Mouse (Mus musculus) MEL (cell line): ENCODE results near the gene Lrpap1. TPM values are rescaled to one million over a fixed set of nuclear protein-coding genes. Genes with fewer than 3 reads are reported as not detected.

ENCODE experiments used
- DNase-seq: peaks from one replicate; pipeline ENCODE4 v3.0.0; 2011; ENCODE audit warnings: low read depth, low spot score
- H3K27ac ChIP-seq: 2 replicates; pipeline ENCODE4 v1.5.1; 2012; ENCODE audit warnings: low read depth, mild to moderate bottlenecking, control low read depth, low read length, moderate library complexity; ENCODE audit not compliant: control insufficient read depth
- H3K27me3 ChIP-seq, 2 experiments: fragments of 150-350 bp in 1 of 2; sonication (generic) in 1 of 2; 2 replicates each; pipeline ENCODE4 v1.6.1; 2012; ENCODE audit warnings: low read length in 2 of 2, mild to moderate bottlenecking in 2 of 2, improper control_type of control experiment in 1 of 2, moderate library complexity in 1 of 2; ENCODE audit not compliant: insufficient read depth in 2 of 2, control insufficient read depth in 1 of 2
- H3K36me3 ChIP-seq, 2 experiments: 2 replicates each; pipeline ENCODE4 v1.6.1; 2012 to 2014; ENCODE audit warnings: low read length in 2 of 2, improper control_type of control experiment in 1 of 2, inconsistent platforms in 1 of 2, mild to moderate bottlenecking in 1 of 2; ENCODE audit not compliant: insufficient read depth in 2 of 2, control insufficient read depth in 1 of 2
- H3K4me1 ChIP-seq, 2 experiments: fragments of 150-350 bp in 1 of 2; sonication (generic) in 1 of 2; 2 replicates each; pipeline ENCODE4 v1.6.1; 2012; ENCODE audit warnings: low read length in 2 of 2, improper control_type of control experiment in 1 of 2, mild to moderate bottlenecking in 1 of 2; ENCODE audit not compliant: insufficient read depth in 2 of 2, control insufficient read depth in 1 of 2
- H3K4me3 ChIP-seq, 2 experiments: fragments of 150-350 bp in 1 of 2; sonication (generic) in 1 of 2; 2 replicates each; pipeline ENCODE4 v1.5.1; 2012; ENCODE audit warnings: low read depth in 2 of 2, low read length in 2 of 2, mild to moderate bottlenecking in 2 of 2, moderate library complexity in 2 of 2, control low read depth in 1 of 2, improper control_type of control experiment in 1 of 2; ENCODE audit not compliant: control insufficient read depth in 1 of 2, insufficient read depth in 1 of 2
- H3K79me2 ChIP-seq: 2 replicates; pipeline ENCODE4 v1.6.1; 2012; ENCODE audit warnings: mild to moderate bottlenecking, low read length, moderate library complexity; ENCODE audit not compliant: control insufficient read depth, poor library complexity, insufficient read depth
- H3K9ac ChIP-seq: 2 replicates; pipeline ENCODE4 v1.6.1; 2012; ENCODE audit warnings: low read depth, mild to moderate bottlenecking, control low read depth, low read length, moderate library complexity; ENCODE audit not compliant: control insufficient read depth, poor library complexity, severe bottlenecking
- H3K9me3 ChIP-seq: fragments of 150-350 bp; sonication (generic); replicated peaks from 2 replicates; pipeline ENCODE4 v1.6.1; 2012; ENCODE audit warnings: mild to moderate bottlenecking, low read length, improper control_type of control experiment, moderate library complexity; ENCODE audit not compliant: insufficient read depth
- BHLHE40 ChIP-seq: IDR thresholded peaks from 2 replicates; pipeline ENCODE4 v1.6.1; 2012; ENCODE audit warnings: low read depth, mild to moderate bottlenecking, inconsistent platforms, low read length, improper control_type of control experiment, borderline replicate concordance
- CHD2 ChIP-seq: IDR thresholded peaks from 2 replicates; pipeline ENCODE4 v1.6.1; 2011; ENCODE audit warnings: low read length, improper control_type of control experiment
- CTCF ChIP-seq, 3 experiments: IDR thresholded peaks in 2 of 3; conservative IDR thresholded peaks in 1 of 3; 2 replicates each; pipeline ENCODE4 v1.5.1; 2011 to 2012; ENCODE audit warnings: low read length in 3 of 3, low read depth in 2 of 3, mild to moderate bottlenecking in 2 of 3, improper control_type of control experiment in 1 of 3, inconsistent platforms in 1 of 3, mixed read lengths in 1 of 3, moderate library complexity in 1 of 3; ENCODE audit not compliant: control insufficient read depth in 1 of 3, insufficient read depth in 1 of 3, poor library complexity in 1 of 3, severe bottlenecking in 1 of 3
- E2F4 ChIP-seq: IDR thresholded peaks from 2 replicates; pipeline ENCODE4 v1.6.1; 2011; ENCODE audit warnings: low read depth, low read length, improper control_type of control experiment, borderline replicate concordance
- ELF1 ChIP-seq: IDR thresholded peaks from 2 replicates; pipeline ENCODE4 v1.6.1; 2014; ENCODE audit warnings: low read depth, mild to moderate bottlenecking, inconsistent platforms, low read length, improper control_type of control experiment, moderate library complexity
- ETS1 ChIP-seq: IDR thresholded peaks from 2 replicates; pipeline ENCODE4 v1.6.1; 2012; ENCODE audit warnings: low read depth, mild to moderate bottlenecking, inconsistent platforms, low read length, improper control_type of control experiment, moderate library complexity
- GABPA ChIP-seq: IDR thresholded peaks from 2 replicates; pipeline ENCODE4 v1.6.1; 2012; ENCODE audit warnings: low read depth, mild to moderate bottlenecking, inconsistent platforms, low read length, improper control_type of control experiment, moderate library complexity
- HCFC1 ChIP-seq: IDR thresholded peaks from 2 replicates; pipeline ENCODE4 v1.6.1; 2012; ENCODE audit warnings: low read depth, mild to moderate bottlenecking, inconsistent platforms, low read length, improper control_type of control experiment, moderate library complexity
- JUND ChIP-seq: IDR thresholded peaks from 2 replicates; pipeline ENCODE4 v1.6.1; 2011; ENCODE audit warnings: low read depth, mild to moderate bottlenecking, improper control_type of control experiment, low read length
- KAT2A ChIP-seq: conservative IDR thresholded peaks from 2 replicates; pipeline ENCODE4 v1.6.1; 2012; ENCODE audit warnings: low read depth, low read length, improper control_type of control experiment, inconsistent platforms
- MAFK ChIP-seq: IDR thresholded peaks from 2 replicates; pipeline ENCODE4 v1.6.1; 2011; ENCODE audit warnings: low read depth, mild to moderate bottlenecking, low read length, improper control_type of control experiment, borderline replicate concordance
- MAX ChIP-seq: IDR thresholded peaks from 2 replicates; pipeline ENCODE4 v1.6.1; 2011; ENCODE audit warnings: low read length, improper control_type of control experiment
- MAZ ChIP-seq: IDR thresholded peaks from 2 replicates; pipeline ENCODE4 v1.6.1; 2012; ENCODE audit warnings: low read depth, mild to moderate bottlenecking, inconsistent platforms, low read length, improper control_type of control experiment
- MXI1 ChIP-seq: IDR thresholded peaks from 2 replicates; pipeline ENCODE4 v1.6.1; 2011; ENCODE audit warnings: mild to moderate bottlenecking, low read depth, low read length, improper control_type of control experiment
- MYB ChIP-seq: IDR thresholded peaks from 2 replicates; pipeline ENCODE4 v1.6.1; 2011; ENCODE audit warnings: mild to moderate bottlenecking, low read depth, low read length, improper control_type of control experiment
- MYC ChIP-seq: IDR thresholded peaks from 2 replicates; pipeline ENCODE4 v1.6.1; 2011; ENCODE audit warnings: low read depth, mild to moderate bottlenecking, low read length, improper control_type of control experiment, moderate library complexity
- NELFE ChIP-seq: IDR thresholded peaks from 2 replicates; pipeline ENCODE4 v1.6.1; 2011; ENCODE audit warnings: low read depth, low read length, improper control_type of control experiment
- POLR2AphosphoS2 ChIP-seq: IDR thresholded peaks from 2 replicates; pipeline ENCODE4 v1.6.1; 2011; ENCODE audit warnings: low read length, improper control_type of control experiment
- SIN3A ChIP-seq: IDR thresholded peaks from 2 replicates; pipeline ENCODE4 v1.6.1; 2012; ENCODE audit warnings: low read length, improper control_type of control experiment, inconsistent platforms
- SMC3 ChIP-seq: IDR thresholded peaks from 2 replicates; pipeline ENCODE4 v1.6.1; 2011; ENCODE audit warnings: low read depth, low read length, improper control_type of control experiment
- USF2 ChIP-seq, 2 experiments: IDR thresholded peaks; 2 replicates each; pipeline ENCODE4 v1.6.1; 2011 to 2012; ENCODE audit warnings: improper control_type of control experiment in 2 of 2, low read length in 2 of 2, borderline replicate concordance in 1 of 2, inconsistent platforms in 1 of 2, low read depth in 1 of 2, mild to moderate bottlenecking in 1 of 2; ENCODE audit not compliant: insufficient read depth in 1 of 2
- ZC3H11A ChIP-seq: IDR thresholded peaks from 2 replicates; pipeline ENCODE4 v1.6.1; 2012; ENCODE audit warnings: low read depth, mild to moderate bottlenecking, inconsistent platforms, low read length, improper control_type of control experiment
- ZKSCAN1 ChIP-seq: IDR thresholded peaks from 2 replicates; pipeline ENCODE4 v1.6.1; 2012; ENCODE audit warnings: low read depth, mild to moderate bottlenecking, inconsistent platforms, low read length, improper control_type of control experiment, moderate library complexity
- ZNF384 ChIP-seq: IDR thresholded peaks from 2 replicates; pipeline ENCODE4 v1.6.1; 2012; ENCODE audit warnings: low read depth, mild to moderate bottlenecking, inconsistent platforms, low read length, improper control_type of control experiment
- polyA plus RNA-seq, 2 experiments: library from polyadenylated mRNA; stranded (reverse) in 1 of 2; unstranded in 1 of 2; fragments of >175 nt in 1 of 2; fragments of >200 nt in 1 of 2; gene quantifications; 2 replicates each; pipeline versions ENCODE4 v1.2.1 to v1.2.4; 2012; ENCODE audit warnings: low replicate concordance in 2 of 2, low read depth in 1 of 2; ENCODE audit not compliant: insufficient read length in 2 of 2, insufficient read depth in 1 of 2, missing spikeins in 1 of 2
- total RNA-seq: library from RNA; depleted of rRNA; stranded (reverse); fragments of 300-350 nt; gene quantifications from 2 replicates; pipeline ENCODE4 v1.2.3, GENCODE M21; 2012

Lrpap1 gene
- total and polyA plus RNA-seq, 3 experiments: 45.0 to 74.7 TPM; not detected in 1

- H3K9ac ChIP-seq: no peak overlapping the region
- no peaks in the 10 kb centered on the region for H3K36me3 ChIP-seq
- H3K4me3 ChIP-seq: no peak overlapping the region
- H3K79me2 ChIP-seq: no peaks in the 10 kb centered on the region
- H3K4me1 ChIP-seq: no peaks in the 10 kb centered on the region
- no peak overlapping the region for H3K27ac ChIP-seq
- no peaks in the 10 kb centered on the region for H3K9me3 ChIP-seq
- DNase-seq: no peak
- TF ChIP-seq MYB: no peak
- no peak for TF ChIP-seq SMC3
- TF ChIP-seq ZKSCAN1: no peak
- TF ChIP-seq ZC3H11A: no peak
- no peak for TF ChIP-seq CTCF (IDR thresholded peaks at IDR 0.05 in 2 of 3, conservative IDR thresholded peaks at IDR 0.05 in 1 of 3; ENCODE audit: control insufficient read depth in 1 of 3, insufficient read depth in 1 of 3, low read depth in 2 of 3, low read length in 3 of 3, poor library complexity in 1 of 3, severe bottlenecking in 1 of 3)
- no peak for TF ChIP-seq MAFK
- TF ChIP-seq CHD2: no peak
- no peak for TF ChIP-seq POLR2AphosphoS2
- TF ChIP-seq NELFE: no peak
- TF ChIP-seq KAT2A: no peak
- TF ChIP-seq, all 39 proteins: peak for 0
- H3K27me3 ChIP-seq: peaks cover 4 to 7% of the 10 kb centered on the region in 2 experiments; a peak in 3 of 4 replicates
Measured at GRCm38 (mm10) chr5:35129208-35129607, 23.6 kb upstream of the Lrpap1 start.

- peaks cover 0 to 8% of the 10 kb centered on the region in 2 experiments; a peak in 2 of 4 replicates for H3K36me3 ChIP-seq
- no peak for DNase-seq
- H3K4me3 ChIP-seq: no peak overlapping the region
- peaks cover 0 to 4% of the 10 kb centered on the region in 2 experiments; a peak in 1 of 4 replicates for H3K27me3 ChIP-seq
- no peak overlapping the region for H3K9ac ChIP-seq
- H3K4me1 ChIP-seq: peaks cover 3 to 10% of the 10 kb centered on the region in 2 experiments; a peak in 3 of 4 replicates
- H3K27ac ChIP-seq: no peak overlapping the region
- H3K79me2 ChIP-seq: no peaks in the 10 kb centered on the region
- no peaks in the 10 kb centered on the region for H3K9me3 ChIP-seq
- TF ChIP-seq E2F4: no peak
- TF ChIP-seq, all 39 proteins: peak for 0
Measured at GRCm38 (mm10) chr5:35120024-35120423, 14.5 kb upstream of the Lrpap1 start.

- H3K79me2 ChIP-seq: no peaks in the 10 kb centered on the region
- no peak for DNase-seq
- H3K9ac ChIP-seq: no peak overlapping the region
- no peak overlapping the region for H3K4me3 ChIP-seq
- TF ChIP-seq ELF1: no peak
- TF ChIP-seq ZC3H11A: no peak
- no peak for TF ChIP-seq MYB
- TF ChIP-seq USF2 (IDR thresholded peaks at IDR 0.05; ENCODE audit: borderline replicate concordance in 1 of 2, insufficient read depth in 1 of 2, low read depth in 1 of 2, low read length in 2 of 2): no peak
- no peak for TF ChIP-seq MAFK
- TF ChIP-seq POLR2AphosphoS2: no peak
- TF ChIP-seq ETS1: no peak
- no peak for TF ChIP-seq NELFE
- TF ChIP-seq MXI1: no peak
- TF ChIP-seq E2F4: no peak
- TF ChIP-seq GABPA: no peak
- no peak for TF ChIP-seq MYC
- TF ChIP-seq MAX: no peak
- no peak for TF ChIP-seq CHD2
- no peak for TF ChIP-seq ZNF384
- TF ChIP-seq BHLHE40: no peak
- no peak for TF ChIP-seq SIN3A
- no peak for TF ChIP-seq HCFC1
- TF ChIP-seq JUND: no peak
- TF ChIP-seq MAZ: no peak
- H3K36me3 ChIP-seq: peaks cover 0 to 8% of the 10 kb centered on the region in 2 experiments; a peak in 2 of 4 replicates
- H3K4me1 ChIP-seq: peaks cover 3 to 10% of the 10 kb centered on the region in 2 experiments; a peak in 3 of 4 replicates
- no peaks in the 10 kb centered on the region for H3K9me3 ChIP-seq
- peaks cover 0 to 4% of the 10 kb centered on the region in 2 experiments; a peak in 1 of 4 replicates for H3K27me3 ChIP-seq
- H3K27ac ChIP-seq: no peak overlapping the region
Measured at GRCm38 (mm10) chr5:35118418-35118817, 12.9 kb upstream of the Lrpap1 start.
